Mouse (Mus musculus): ENCODE measurements around the gene Hoxb6.

Gene Hoxb6

DNA sequence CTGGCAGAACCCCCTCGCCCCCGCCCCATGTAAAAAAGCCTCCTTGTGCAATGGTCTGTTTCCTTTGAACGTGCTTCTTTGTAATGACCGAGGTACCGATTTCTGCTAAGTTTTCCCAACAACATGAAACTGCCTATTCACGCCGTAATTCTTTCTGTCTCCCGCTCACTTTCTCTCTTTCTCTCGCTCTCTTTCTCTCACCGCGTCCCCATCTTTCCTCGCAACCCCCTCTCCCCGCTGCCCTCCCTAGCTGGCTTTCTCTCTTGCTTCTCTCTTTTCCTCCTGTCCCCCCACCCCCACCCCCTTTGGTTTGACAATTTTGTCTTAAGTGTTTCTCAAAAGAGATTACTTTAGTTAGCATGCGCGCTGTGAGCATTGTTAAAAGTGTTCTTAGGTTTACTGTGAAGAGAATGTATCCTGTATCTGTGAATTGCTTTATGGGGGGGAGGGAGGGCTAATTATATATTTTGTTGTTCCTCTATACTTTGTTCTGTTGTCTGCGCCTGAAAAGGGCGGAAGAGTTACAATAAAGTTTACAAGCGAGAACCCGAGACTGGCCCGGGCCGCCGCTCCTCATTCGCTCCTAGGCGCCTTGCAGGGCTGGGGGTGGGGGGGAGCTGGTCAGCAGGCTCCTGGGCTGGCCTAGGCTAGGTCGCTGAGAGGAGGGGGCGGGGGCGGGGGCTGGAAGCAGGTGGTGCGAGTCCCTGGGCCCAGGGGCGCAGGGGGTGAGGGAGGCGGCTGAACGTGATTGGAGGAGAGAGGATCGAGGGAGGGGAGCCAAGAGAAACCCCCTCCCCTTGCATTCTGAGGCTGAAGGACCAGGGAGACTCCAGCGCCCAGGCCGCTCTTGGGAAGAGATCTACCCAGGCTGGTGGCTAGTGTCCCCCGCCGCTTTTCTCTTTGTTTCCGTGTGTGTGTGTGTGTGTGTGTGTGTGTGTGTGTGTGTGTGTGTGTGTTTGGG is 7.2 kb upstream of the Hoxb6 start:
- no peak for DNase-seq (ENCODE audit: extremely low read depth, low read depth, low spot score)

DNA sequence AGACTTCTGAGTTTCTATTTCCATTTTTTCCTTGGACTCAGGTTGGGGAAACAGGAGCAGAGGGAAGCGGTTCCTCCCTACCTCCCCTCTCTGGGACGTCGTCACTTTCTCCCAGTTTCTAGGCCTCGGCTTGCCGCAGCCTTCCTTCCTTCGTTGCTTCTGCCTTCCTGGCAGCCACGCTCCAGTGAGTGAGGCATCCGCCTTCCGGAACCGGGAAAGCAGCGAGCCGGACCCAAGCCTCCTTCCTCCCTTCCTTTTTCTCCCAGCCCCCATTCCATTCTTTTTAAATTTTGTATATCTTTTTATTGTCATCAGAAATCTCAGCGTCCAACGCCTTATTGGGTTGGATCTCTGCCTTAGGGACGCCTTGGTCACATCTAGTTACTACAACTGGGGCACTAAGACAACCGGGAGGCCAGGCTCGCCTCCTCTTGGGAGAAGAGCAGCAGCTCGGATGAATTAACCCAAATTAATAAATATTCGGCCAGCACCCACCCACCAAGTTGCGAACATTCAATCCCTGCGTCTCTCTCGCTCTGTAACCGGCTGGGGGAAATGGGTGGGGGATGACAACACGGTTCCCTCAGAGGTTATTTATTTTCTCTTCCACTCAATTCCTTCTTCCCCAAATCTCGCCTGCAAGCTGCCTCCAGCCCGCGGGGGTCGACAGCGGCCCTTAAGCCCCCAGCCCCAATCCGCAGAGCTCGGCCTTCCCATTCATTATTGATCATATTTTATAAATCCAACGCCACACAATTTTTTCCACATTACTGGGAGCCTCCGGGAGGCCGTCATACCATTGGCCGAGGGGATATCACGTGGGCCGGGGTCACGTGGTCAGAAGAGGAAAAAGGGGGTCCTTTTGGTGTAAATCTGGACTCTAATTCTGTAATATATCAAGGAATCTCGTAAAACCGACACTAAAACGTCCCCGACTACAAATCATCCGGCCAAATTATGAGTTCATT is 6.2 kb upstream of the Hoxb6 start, which contains the start of gene Hoxb7:
Gene Hoxb7, plus strand, starts transcription at position 853 of the 968 bp plus-strand sequence.
- no peak for DNase-seq (ENCODE audit: extremely low read depth, low read depth, low spot score)

DNA sequence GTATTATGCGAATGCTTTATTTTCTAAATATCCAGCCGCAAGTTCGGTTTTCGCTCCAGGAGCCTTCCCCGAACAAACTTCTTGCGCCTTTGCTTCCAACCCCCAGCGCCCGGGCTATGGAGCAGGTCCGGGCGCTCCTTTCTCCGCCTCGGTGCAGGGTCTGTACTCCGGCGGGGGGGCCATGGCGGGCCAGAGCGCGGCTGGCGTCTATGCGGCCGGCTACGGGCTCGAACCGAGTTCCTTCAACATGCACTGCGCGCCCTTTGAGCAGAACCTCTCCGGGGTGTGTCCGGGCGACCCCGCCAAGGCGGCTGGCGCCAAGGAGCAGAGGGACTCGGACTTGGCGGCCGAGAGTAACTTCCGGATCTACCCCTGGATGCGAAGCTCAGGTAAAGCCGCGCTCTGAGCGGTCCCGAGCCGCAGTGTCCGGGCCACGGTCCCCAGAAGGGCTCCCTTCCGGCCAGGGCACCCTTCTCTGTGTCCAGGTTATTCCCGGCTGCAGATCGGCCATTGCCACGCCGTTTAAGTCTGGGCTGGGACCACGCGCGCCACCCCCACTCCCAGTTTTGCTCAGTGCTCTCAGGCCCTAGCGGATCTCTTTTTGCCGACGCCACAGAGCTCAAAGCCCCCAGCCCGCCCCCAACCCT is 5.4 kb upstream of the Hoxb6 start:
- DNase-seq (ENCODE audit: extremely low read depth, low read depth, low spot score), result no peak

DNA sequence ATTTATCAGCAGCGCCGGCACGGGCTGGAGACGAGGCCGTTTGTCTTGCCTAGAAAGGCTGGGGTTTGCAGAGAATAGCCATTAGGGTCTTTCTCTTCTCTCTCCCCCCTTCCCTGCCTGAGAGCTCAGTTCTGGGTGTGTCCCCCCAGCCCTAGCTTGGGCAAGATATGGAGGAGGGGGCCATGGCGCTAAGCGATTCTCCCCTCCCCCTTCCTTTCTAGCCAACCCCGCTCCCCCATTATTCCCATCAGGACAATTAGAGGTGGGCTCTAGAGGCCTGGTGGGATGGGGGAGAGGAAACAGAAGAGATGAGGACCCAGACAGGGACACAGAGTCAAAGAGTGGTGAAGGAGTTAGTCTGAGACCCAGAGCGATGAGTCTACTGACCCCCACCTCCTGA is 4.9 kb upstream of the Hoxb6 start:
- DNase-seq (ENCODE audit: extremely low read depth, low read depth, low spot score), result no peak

DNA sequence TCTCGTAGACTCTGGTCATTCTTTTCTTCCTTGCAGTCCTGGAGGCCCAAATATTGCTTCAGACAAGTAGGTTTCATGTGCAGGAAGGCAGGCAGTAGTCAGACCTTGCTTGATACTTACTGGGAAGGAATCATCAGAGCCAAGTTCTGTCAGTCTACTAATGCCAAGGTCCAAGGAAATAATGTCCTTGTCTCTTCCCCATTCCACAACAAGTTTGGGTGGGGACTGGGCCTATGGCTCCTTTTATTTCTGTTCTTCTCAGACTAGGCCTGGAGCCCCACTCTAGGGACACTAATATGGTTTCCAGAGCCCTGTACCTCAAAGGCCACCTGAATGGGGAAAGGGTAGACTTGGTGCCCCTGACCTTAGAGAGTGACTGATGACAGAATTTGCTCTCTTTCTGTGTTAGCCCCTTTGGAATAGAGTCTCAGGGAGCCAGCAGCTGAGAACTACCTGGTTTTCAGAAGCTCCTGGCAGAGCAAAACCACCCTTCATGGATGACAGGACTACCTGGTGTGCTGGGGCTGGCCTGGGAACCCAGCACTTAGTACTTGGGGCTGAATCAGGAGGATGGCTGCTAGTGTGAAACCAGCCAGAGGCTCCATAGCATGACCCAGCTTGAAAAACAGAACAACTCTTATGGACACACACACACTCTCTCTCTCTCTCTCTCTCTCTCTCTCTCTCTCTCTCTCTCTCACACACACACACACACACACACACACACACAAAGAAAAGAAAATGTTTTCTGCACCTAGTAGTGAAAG is 3.6 kb upstream of the Hoxb6 start:
- no peak for DNase-seq (ENCODE audit: extremely low read depth, low read depth, low spot score)

DNA sequence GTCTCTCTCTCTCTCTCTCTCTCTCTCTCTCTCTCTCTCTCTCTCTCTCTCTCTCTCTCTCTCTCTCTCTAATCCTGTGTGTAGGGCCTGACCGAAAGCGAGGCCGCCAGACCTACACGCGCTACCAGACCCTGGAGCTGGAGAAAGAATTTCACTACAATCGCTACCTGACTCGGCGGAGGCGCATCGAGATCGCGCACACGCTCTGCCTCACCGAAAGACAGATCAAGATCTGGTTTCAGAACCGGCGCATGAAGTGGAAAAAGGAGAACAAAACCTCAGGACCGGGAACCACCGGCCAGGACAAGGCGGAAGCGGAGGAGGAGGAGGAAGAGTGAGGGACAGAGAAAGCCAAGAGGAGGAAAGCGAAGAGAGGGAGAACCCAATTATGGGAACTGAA is 3.0 kb upstream of the Hoxb6 start:
- no peak for DNase-seq (ENCODE audit: extremely low read depth, low read depth, low spot score)

DNA sequence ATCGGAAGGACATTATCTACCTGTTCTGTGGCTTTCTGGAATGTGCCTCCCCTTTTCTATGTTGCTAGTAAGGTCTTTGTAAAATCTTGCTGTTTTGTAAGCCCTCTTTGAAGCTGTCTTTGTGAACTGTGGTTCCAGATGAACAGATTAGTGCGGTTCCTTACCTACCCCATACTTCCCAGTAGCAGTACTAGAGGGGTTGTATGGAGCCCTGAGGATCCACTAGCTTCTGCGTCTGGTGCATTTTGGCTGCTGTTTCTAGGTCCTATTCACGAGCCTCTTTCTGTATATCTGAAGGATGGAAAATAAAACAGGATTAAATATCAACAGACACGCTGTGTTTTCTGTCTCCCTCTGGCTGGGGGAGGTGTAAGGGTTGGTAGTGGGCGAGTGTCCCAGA is 2.4 kb upstream of the Hoxb6 start:
- no peak for DNase-seq (ENCODE audit: extremely low read depth, low read depth, low spot score)

DNA sequence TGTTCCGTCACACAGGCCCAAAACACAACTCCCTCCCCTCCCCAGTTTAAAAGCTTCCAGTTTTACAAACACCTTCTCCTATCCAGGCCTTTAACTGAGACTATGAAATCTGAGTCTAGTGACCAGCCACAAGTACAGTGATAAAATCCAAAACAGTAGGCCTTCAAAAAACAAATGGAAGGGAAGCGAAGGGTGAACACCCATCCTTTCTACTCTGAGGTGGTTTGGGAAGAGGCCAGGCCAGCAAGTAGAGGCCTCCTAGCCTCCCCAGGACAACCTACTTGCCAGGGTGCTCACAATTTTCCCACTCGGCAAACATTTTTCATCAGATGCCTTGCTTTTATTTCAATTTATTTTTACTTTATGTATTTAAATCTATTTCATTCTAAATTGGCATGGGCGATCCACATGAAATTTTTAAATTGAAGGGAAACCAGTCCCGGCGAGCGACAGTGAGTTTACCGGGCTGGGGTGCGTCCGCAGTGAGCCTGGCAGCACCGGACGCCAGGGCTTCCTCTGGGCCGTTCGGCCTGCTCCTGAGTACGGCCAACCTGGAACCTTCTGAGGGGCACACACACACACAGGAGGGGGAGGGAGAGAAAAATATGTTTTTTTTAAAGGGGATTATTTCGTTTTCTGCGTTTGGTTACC is 1.4 kb upstream of the Hoxb6 start:
- DNase-seq (ENCODE audit: extremely low read depth, low read depth, low spot score), result no peak

DNA sequence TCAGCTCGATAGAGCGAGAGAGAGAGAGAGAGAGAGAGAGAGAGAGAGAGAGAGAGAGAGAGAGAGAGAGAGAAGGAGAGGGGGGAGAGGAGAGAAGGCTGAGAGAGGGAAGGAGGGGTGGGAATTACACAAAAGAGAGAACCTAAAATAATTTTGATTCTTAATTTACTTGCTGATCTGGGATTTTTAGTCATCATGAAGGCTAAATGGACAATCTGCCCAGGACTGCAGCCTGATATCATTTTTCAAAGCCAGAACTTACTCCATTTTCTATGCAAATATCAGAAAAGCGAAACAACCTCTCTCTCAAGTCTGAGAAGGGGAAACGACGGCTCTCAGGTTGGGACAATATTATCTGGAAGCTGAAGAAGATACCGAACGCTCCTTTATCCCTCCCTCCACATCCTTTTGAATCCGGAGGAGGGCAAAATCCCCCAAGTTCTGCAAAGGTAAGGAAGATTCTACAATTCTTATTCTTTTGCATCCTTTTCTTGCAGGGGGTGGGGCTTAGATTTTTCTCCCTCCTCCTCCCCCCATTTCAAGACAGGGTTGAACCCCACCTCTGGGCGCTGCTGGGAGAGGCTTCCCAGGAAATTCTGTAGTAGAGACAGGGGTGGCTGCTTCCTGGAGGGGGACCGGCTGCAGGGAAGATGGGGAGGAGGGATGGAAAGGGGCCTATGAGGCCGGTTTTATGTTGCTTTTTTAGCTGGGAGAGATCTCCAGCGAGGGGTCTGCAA is 457 bp downstream of the Hoxb6 start:
- DNase-seq (ENCODE audit: extremely low read depth, low read depth, low spot score), result no peak

DNA sequence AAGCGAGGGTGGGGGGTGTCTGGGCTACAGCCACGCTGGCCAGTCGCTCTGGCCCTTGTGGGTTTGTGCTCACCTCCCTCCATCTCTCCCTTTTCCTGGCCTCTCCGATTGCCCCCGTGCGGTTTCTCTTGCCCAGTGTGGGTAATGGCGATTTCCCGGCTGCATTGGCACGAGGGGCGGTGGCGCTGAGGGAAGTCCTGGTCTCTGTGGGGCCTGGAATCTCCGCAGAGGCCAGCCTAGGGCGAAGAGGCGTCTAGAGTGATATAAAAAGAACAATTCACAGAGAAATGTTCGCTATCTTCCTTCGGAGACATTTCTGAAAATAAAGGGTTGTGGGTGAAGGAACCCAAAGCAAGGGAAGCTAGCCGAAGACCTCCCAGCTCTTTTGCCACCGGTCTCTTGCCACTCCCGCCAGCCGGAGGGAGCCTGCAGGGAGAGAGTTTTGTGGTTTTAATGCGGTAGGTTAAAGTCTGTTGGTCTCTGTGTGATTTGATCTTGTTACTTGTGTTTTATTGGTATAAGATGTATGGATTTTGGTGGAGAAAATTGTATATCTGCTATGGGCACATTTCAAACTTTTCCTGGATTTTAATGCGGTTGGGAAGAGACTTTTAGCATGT is 1.1 kb downstream of the Hoxb6 start:
- DNase-seq (ENCODE audit: extremely low read depth, low read depth, low spot score), result no peak

DNA sequence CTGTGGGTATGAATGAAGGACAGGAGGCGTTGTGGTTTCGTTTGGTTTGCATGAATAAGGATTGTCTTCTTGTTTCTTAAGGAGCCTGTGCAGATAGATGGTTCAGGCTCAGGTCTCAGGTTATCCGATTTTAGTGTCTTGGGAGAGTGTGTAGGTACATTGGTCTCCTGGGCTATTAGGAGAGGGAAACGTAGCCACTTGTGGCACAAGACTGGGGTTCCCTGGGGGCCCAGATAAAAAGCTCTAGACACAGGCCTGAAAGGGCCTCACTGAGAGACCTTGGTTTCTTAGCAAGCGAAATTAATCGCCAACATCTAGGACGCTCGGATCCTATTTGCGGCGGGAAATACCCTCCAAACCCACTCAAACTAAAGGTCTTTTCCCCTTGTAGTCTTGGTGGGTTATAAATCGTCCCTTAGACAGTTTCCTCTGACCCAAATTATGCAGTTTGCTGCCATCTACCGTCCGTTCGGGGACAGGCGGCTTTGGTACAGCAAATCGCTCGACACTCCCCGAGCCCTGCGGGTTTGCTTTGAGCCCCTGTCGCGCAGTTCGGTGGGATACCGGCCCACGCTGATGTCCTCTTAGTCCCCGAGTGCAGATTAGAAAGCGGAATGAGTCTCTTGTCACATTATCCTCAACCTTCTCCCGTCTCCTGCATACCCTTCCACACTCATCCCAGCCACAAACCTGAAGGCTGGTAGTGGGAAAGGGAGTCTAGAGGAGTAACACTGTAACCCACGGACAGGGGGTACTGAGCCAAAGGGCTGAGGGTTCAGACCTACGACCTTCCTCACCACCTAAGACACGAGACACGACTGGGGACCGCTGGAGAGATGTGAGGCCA is 2.2 kb downstream of the Hoxb6 start:
- DNase-seq (ENCODE audit: extremely low read depth, low read depth, low spot score), result no peak

DNA sequence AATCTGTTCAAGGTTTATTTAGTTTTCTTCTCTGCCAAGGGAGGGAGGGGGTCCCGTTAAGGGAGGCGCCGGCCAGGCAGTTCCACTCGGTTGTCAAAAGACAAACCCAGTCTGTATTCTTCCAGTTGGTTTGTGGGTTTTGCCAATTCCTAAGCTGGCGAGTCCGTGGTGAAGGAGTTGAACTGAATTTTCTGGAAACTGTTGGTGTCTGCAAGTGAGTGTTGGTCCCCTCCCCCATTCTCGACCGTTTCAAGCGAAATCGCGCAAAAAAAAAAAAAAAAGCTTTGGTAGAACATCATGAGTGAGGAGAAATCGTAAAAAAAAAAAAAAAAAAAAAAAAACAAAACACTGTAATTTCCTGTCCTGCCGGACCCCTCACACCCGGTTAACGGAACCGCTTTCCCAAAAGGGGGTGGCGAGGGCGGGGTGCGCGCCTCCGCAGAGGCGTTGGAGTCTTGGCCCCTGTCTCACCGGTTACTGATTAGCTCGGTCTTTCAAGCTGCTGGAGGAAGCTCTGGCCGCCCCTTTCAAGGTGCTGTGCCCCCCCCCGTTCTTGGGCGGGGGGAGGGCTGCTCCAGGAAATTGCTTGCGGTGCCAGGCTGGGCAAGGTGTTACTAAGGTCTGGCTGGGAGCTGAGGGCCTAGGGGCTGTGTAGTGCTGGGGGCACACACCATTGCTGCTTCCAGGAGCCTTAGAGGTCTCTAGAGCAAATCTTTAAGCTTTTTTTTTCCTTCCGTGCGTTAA is 3.0 kb downstream of the Hoxb6 start:
- DNase-seq (ENCODE audit: extremely low read depth, low read depth, low spot score), result no peak

DNA sequence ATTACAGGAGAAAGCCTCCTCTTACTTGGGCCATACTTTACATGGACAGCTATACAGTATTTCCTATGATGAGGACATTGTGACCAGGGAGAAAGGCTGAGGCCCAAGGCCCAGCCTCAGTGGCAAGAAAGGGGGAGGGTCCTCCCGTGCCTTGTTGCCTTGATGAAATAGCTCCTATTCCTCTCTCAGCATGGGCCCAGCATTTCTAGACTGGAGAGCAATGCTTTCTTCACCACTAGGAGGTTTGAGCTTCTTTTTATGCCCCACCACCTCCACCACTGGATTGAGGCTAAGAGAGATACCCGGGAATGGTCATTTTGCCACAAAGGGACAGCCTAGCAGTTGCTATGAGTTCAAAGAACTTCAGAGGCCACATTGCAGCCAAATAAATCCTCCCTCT is 4.7 kb downstream of the Hoxb6 start:
- DNase-seq (ENCODE audit: extremely low read depth, low read depth, low spot score), result no peak

DNA sequence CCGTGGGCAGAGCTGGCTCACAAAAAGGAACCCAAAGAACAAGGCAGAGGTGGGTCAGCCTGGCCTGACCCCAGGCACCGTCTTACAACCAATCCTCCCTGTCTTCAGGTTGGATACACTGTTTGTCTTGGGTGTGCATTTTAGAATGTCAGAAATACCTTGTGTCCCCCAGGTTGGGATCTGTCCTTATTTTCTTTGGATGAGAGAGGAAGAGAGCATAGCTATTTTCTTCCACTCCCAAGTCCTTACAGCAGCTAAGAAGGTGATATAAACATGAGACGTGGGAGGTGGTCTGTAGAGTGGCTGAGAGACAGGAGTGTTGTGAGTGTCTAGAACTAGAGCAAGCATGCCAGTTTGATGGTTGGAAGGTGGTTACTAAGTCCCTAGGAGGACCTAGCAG is 5.2 kb downstream of the Hoxb6 start:
- DNase-seq (ENCODE audit: extremely low read depth, low read depth, low spot score), result no peak

DNA sequence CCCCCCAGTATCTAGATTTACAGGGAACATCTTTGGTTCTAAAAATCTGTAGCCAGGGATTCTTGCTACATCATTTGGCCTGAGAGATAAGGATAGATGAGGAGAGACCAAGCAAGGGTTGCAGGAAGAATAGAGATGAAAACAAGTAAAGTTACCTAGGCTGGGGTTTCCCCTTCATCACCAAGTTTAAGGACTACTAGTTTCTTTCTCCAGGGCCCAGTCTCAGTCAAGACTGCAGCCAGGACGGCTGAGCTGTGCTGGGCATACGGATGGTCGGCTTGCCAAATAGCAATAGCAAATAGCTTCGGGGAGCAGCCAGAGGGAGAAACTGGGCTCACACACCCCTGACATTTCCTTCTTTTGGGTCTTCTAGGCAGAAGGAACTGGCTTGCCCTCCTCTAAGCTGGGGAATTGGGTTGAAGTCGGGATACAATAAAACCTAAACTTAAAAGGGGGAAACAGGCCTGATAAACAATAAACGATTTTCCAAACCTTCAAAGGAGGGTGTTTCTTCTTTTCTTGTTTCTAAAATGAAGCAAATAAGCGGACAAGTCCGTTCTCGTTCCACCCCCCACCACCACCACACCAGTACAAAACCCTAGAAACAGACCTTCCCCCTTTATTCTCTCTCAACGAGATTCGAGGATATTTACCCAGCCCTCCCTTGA is 5.8 kb downstream of the Hoxb6 start:
- DNase-seq (ENCODE audit: extremely low read depth, low read depth, low spot score), result no peak

DNA sequence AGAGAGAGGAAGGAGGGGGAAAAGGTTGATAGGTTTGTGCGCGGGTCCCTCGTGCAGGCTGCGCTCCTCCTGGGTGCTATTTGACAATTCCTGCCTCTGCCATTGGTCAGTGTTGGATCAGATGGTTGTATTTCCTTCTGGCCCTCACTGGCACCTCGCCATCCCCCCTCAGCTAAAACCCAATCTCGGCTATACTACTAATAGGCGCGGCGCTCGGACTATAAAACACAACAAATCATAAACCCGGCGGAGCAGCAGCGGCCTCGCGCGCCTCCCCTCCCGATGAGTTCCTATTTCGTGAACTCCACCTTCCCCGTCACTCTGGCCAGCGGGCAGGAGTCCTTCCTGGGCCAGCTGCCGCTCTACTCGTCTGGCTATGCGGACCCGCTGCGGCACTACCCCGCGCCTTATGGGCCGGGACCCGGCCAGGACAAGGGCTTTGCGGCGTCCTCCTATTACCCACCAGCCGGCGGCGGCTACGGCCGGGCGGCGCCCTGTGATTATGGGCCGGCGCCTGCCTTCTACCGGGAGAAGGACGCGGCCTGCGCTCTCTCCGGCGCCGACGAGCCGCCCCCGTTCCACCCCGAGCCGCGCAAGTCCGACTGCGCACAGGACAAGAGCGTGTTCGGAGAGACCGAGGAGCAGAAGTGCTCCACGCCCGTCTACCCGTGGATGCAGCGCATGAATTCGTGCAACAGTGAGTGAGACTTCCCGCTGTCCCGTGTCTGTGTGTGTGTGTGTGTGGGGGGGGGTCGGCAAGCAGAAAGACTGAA is 6.8 kb downstream of the Hoxb6 start:
- no peak for DNase-seq (ENCODE audit: extremely low read depth, low read depth, low spot score)

Data from fat pad, adult 2 months (tissue).